In genomic region chr7:139246931-139247880, GRCm38 (mm10) we compare ENCODE assay signal across 8 mouse cellular contexts. TPM values are rescaled to one million over a fixed set of nuclear protein-coding genes. Genes with fewer than 3 reads are reported as not detected.
A peak's percentile ranks its signal among the peaks of the same experiment; 100 is the strongest.
DNase-seq lines count a peak whose midpoint lies in the region; ATAC-seq and TF ChIP-seq lines count a peak whose summit lies in the region.

No protein-coding gene starts in this region.

- ATAC-seq in forebrain, embryonic 14.5 days: peak; percentile 38; the same call in 1 of the 2 replicates
- ATAC-seq in lung, embryonic 16.5 days (ENCODE audit: low read depth): peak; percentile 62

- intact Hi-C loops in heart, postnatal 14 days (cut with DNase I): loop anchor here (5.0 kb wide), 1 partner anchor 140 kb away; the partner anchor contains the start of gene Inpp5a

- peak overlapping the region; percentile 97 for H3K4me2 ChIP-seq in forebrain, embryonic 14.5 days (ENCODE audit: low read length)
- H3K4me2 ChIP-seq in lung, embryonic 16.5 days (ENCODE audit: low read depth, low read length): peak overlapping the region; percentile 69

- no peaks in the 10 kb centered on the region for H3K36me3 ChIP-seq in forebrain, embryonic 14.5 days (ENCODE audit: control insufficient read depth, insufficient read depth, low read length)
- H3K36me3 ChIP-seq in lung, embryonic 16.5 days (ENCODE audit: control insufficient read depth, insufficient read depth, low read length): no peaks in the 10 kb centered on the region

- H3K4me1 ChIP-seq in bone marrow macrophage, adult 2 months (ENCODE audit: control insufficient read depth, insufficient read depth, low read length): peaks cover 28% of the 10 kb centered on the region
- peaks cover 10% of the 10 kb centered on the region for H3K4me1 ChIP-seq in forebrain, embryonic 14.5 days (ENCODE audit: control insufficient read depth, insufficient read depth, low read length)
- H3K4me1 ChIP-seq in lung, embryonic 16.5 days (replicated peaks; ENCODE audit: control insufficient read depth, insufficient read depth, low read length): peaks cover 54% of the 10 kb centered on the region

- no peak for TF ChIP-seq POLR2A in bone marrow macrophage, adult 2 months (IDR thresholded peaks at IDR 0.05; ENCODE audit: borderline replicate concordance, low read depth, low read length)

- H3K27me3 ChIP-seq in forebrain, embryonic 14.5 days (replicated peaks; ENCODE audit: control insufficient read depth, insufficient read depth, low read length): peaks cover 13% of the 10 kb centered on the region; the same call in 1 of the 2 replicates
- no peaks in the 10 kb centered on the region for H3K27me3 ChIP-seq in lung, embryonic 16.5 days (ENCODE audit: control insufficient read depth, insufficient read depth, low read depth, low read length)

- WGBS in forebrain, embryonic 14.5 days: 4% methylated on average over 38 of the region's 38 CpGs
- 5% methylated on average over 38 of the region's 38 CpGs for WGBS in lung, embryonic 16.5 days

- H3K9me3 ChIP-seq in forebrain, embryonic 14.5 days (replicated peaks; ENCODE audit: control insufficient read depth, low read length): no peaks in the 10 kb centered on the region
- no peaks in the 10 kb centered on the region for H3K9me3 ChIP-seq in lung, embryonic 16.5 days (ENCODE audit: control insufficient read depth, low read length)

- peak; percentile 17 for DNase-seq in CD4-positive, CD25-positive, alpha-beta regulatory T cell, adult 2 months (ENCODE audit: low read depth, low spot score)
- peak; percentile 41 for DNase-seq in forebrain, embryonic 14.5 days (ENCODE audit: low spot score)
- DNase-seq in heart, postnatal 14 days: peak; percentile 62 to 63
- DNase-seq in layer of hippocampus, adult 18-20 months (ENCODE audit: low spot score in 2 of 2): peak; percentile 66 to 79
- DNase-seq in ovary, postnatal 36 days (ENCODE audit: low spot score): peak; percentile 60
- DNase-seq in T-cell, adult 2 months (ENCODE audit: low spot score): no peak

- H3K9ac ChIP-seq in forebrain, embryonic 14.5 days (ENCODE audit: low read length): peak overlapping the region; percentile 79
- peak overlapping the region; percentile 86 for H3K9ac ChIP-seq in lung, embryonic 16.5 days (ENCODE audit: low read length)

- H3K27ac ChIP-seq in bone marrow macrophage, adult 2 months (ENCODE audit: insufficient read depth, low read depth, low read length): peak overlapping the region; percentile 69
- peak overlapping the region; percentile 48; the same call in 1 of the 2 replicates for H3K27ac ChIP-seq in forebrain, embryonic 14.5 days (ENCODE audit: low read depth, low read length)
- H3K27ac ChIP-seq in lung, embryonic 16.5 days (ENCODE audit: low read length): peak overlapping the region; percentile 95

- no peak for TF ChIP-seq CTCF in bone marrow macrophage, adult 2 months (IDR thresholded peaks at IDR 0.05; ENCODE audit: low read depth, low read length)

- H3K4me3 ChIP-seq in bone marrow macrophage, adult 2 months (ENCODE audit: insufficient read depth, low read length): peak overlapping the region; percentile 89
- peak overlapping the region; percentile 64 for H3K4me3 ChIP-seq in forebrain, embryonic 14.5 days (ENCODE audit: low read depth, low read length)
- H3K4me3 ChIP-seq in lung, embryonic 16.5 days (ENCODE audit: low read length): peak overlapping the region; percentile 76

RNA-seq across cellular contexts. Expression of gene Pwwp2b, which starts 1.1 kb away (rescaled TPM):
- polyA plus RNA-seq in bone marrow macrophage, adult 2 months (2012; ENCODE audit: insufficient read depth, insufficient read length, missing spikeins): 11.4 and 13.0 TPM in 2 replicates
- polyA plus RNA-seq in forebrain, embryonic 14.5 days (2014; fragmentation: Nextera tagmentation; extraction: Ambion mirVana): 4.2 and 5.3 TPM in 2 replicates
- total RNA-seq in heart, postnatal 14 days (2021): 1 to 10 TPM; 8.7 to 9.8 TPM
- 10 to 100 TPM; 31.5 to 35.9 TPM for total RNA-seq in layer of hippocampus, adult 18-20 months (2021)
- 14.8 and 16.8 TPM in 2 replicates for polyA plus RNA-seq in lung, embryonic 16.5 days (2015; fragmentation: Nextera tagmentation; extraction: Ambion mirVana)

RNA-seq across cellular contexts. Expression of gene Stk32c, which starts 34.1 kb away (rescaled TPM):
- polyA plus RNA-seq in bone marrow macrophage, adult 2 months (2012; ENCODE audit: insufficient read depth, insufficient read length, missing spikeins): not detected in 2 replicates
- polyA plus RNA-seq in forebrain, embryonic 14.5 days (2014; fragmentation: Nextera tagmentation; extraction: Ambion mirVana): 1.5 TPM in 2 replicates
- 1 to 10 TPM; 1.8 to 2.7 TPM for total RNA-seq in heart, postnatal 14 days (2021)
- total RNA-seq in layer of hippocampus, adult 18-20 months (2021): 100 to 1,000 TPM; 103 to 116 TPM
- polyA plus RNA-seq in lung, embryonic 16.5 days (2015; fragmentation: Nextera tagmentation; extraction: Ambion mirVana): 0.18 TPM in 1 of 2 replicates, not detected in the other

RNA-seq across cellular contexts. Expression of gene Lrrc27, which starts 34.4 kb away (rescaled TPM):
- 4.6 and 8.9 TPM in 2 replicates for polyA plus RNA-seq in bone marrow macrophage, adult 2 months (2012; ENCODE audit: insufficient read depth, insufficient read length, missing spikeins)
- 4.8 and 4.9 TPM in 2 replicates for polyA plus RNA-seq in forebrain, embryonic 14.5 days (2014; fragmentation: Nextera tagmentation; extraction: Ambion mirVana)
- total RNA-seq in heart, postnatal 14 days (2021): 10 to 100 TPM; 17.6 to 20.8 TPM
- total RNA-seq in layer of hippocampus, adult 18-20 months (2021): 1 to 10 TPM; 6.1 to 6.4 TPM
- 3.3 and 4.3 TPM in 2 replicates for polyA plus RNA-seq in lung, embryonic 16.5 days (2015; fragmentation: Nextera tagmentation; extraction: Ambion mirVana)
